Mouse (Mus musculus) olfactory bulb, adult 2 months (tissue): ENCODE data around the gene Irf6.

Experiments
- CTCF ChIP-seq: fragments of 200-500 bp; IDR thresholded peaks from 2 replicates; pipeline ENCODE4 v1.5.1; 2012; ENCODE audit warnings: low read depth, mild to moderate bottlenecking, low read length, moderate library complexity; ENCODE audit not compliant: insufficient read depth
- POLR2A ChIP-seq: fragments of 200-500 bp; IDR thresholded peaks from 2 replicates; pipeline ENCODE4 v1.6.1; 2012; ENCODE audit warnings: mild to moderate bottlenecking, low read depth, low read length, moderate library complexity; ENCODE audit not compliant: insufficient read depth

DNA sequence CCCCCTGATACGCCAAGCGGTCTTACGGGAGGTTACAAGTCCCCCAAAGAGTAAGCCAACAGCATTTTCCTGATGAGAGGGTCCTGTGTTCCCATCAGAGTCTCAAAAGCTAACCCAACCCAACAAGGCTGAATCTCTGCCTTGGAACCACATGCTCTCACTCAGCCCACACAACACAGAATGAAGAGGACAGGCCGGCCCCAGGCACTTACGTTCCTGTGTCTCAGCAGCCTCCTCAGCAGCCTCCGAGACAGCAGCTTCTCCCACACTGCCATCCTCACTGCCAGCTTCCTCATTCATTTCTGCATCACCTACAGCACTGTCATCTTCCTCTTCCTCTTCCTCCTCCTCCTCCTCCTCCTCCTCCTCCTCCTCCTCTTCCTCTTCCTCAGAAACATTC lies 24.9 kb upstream of the Irf6 start:
- no peak for TF ChIP-seq CTCF
- no peak for TF ChIP-seq POLR2A
